Mouse (Mus musculus) layer of hippocampus, adult 2 months (tissue): ENCODE results near the gene Nosip. TPM values are rescaled to one million over a fixed set of nuclear protein-coding genes. Genes with fewer than 3 reads are reported as not detected.
A peak's percentile ranks its signal among the peaks of the same experiment; 100 is the strongest.
"Not testable (repeated sequence)": the region's sequence is repeated elsewhere in the genome, so short reads cannot be mapped to it uniquely, and the experiment has no call there.

Source experiments
- DNase-seq, 2 experiments: peaks; one replicate each; pipeline ENCODE4 v3.0.0; 2022; ENCODE audit warnings: low spot score in 2 of 2
- H3K27ac ChIP-seq: fragments of 200-600 bp; 2 replicates; pipeline ENCODE4 v1.8.1; 2022
- H3K4me3 ChIP-seq: fragments of 200-600 bp; 2 replicates; pipeline ENCODE4 v1.8.1; 2022; ENCODE audit warnings: mild to moderate bottlenecking
- CTCF ChIP-seq: fragments of 200-600 bp; conservative IDR thresholded peaks from 2 replicates; pipeline ENCODE4 v1.8.1; 2022; ENCODE audit warnings: antibody characterized with exemption, mild to moderate bottlenecking, moderate library complexity
- total RNA-seq, 2 experiments: library from RNA; stranded (reverse); gene quantifications; 2 replicates each; pipeline ENCODE4 v1.2.3; 2021

Nosip gene
- total RNA-seq, 2 experiments from 2014 or later = 54.2 to 57.7 TPM

- Histone ChIP-seq H3K4me3 (no peak overlapping the region), H3K27ac (no peak overlapping the region)
- TF ChIP-seq CTCF = no peak
- DNase-seq = no peak
Observed at GRCm38 (mm10) chr7:45090251-45090977, 28.2 kb downstream of the Nosip start.

- Histone ChIP-seq H3K4me3 (peak overlapping the region; percentile 36), H3K27ac (no peak overlapping the region)
- TF ChIP-seq CTCF = no peak
- DNase-seq = no peak
Observed at GRCm38 (mm10) chr7:45091001-45091990, 29.1 kb downstream of the Nosip start.

GRCm38 (mm10) chr7:45092048-45092447 is 29.8 kb downstream of the Nosip start, which contains the start of gene Rcn3:
TSS of gene Rcn3 (minus strand) at chr7:45092221.
- peak in 1 of 2 experiments; percentile 29 for DNase-seq
- no peak for TF ChIP-seq CTCF
- Histone ChIP-seq H3K27ac (no peak within 1 kb of the TSS), H3K4me3 (peak within 1 kb of the TSS; percentile 36)

- no peak for TF ChIP-seq CTCF
- no peak overlapping the region for H3K27ac ChIP-seq
Observed at GRCm38 (mm10) chr7:45092828-45093515, 30.7 kb downstream of the Nosip start.

GRCm38 (mm10) chr7:45093516-45093905 is 31.3 kb downstream of the Nosip start:
- no peak overlapping the region for H3K4me3 ChIP-seq
- no peak for TF ChIP-seq CTCF
- no peak overlapping the region for H3K27ac ChIP-seq
- no peak for DNase-seq

More at GRCm38 (mm10) chr7:45092828-45093515, 30.7 kb downstream of the Nosip start:
- DNase-seq = no peak
- H3K4me3 ChIP-seq = no peak overlapping the region

GRCm38 (mm10) chr7:45094121-45094520 is 31.9 kb downstream of the Nosip start:
- TF ChIP-seq CTCF = no peak
- no peak for DNase-seq
- Histone ChIP-seq H3K4me3 (no peak overlapping the region), H3K27ac (no peak overlapping the region)

- no peak for TF ChIP-seq CTCF
- DNase-seq = no peak
- no peak overlapping the region for H3K27ac ChIP-seq
Observed at GRCm38 (mm10) chr7:45095367-45095766, 33.1 kb downstream of the Nosip start.

GRCm38 (mm10) chr7:45095965-45096364 is 33.7 kb downstream of the Nosip start:
- not testable (repeated sequence) for H3K27ac ChIP-seq, H3K4me3 ChIP-seq, DNase-seq

More at GRCm38 (mm10) chr7:45095367-45095766, 33.1 kb downstream of the Nosip start:
- H3K4me3 ChIP-seq = no peak overlapping the region

GRCm38 (mm10) chr7:45097479-45097878 is 35.2 kb downstream of the Nosip start:
- no peak overlapping the region for H3K4me3 ChIP-seq
- H3K27ac ChIP-seq = no peak overlapping the region
- no peak for TF ChIP-seq CTCF
- DNase-seq = no peak

- TF ChIP-seq CTCF = peak; percentile 60
- no peak for DNase-seq
- H3K27ac ChIP-seq = no peak overlapping the region
- no peak overlapping the region for H3K4me3 ChIP-seq
Observed at GRCm38 (mm10) chr7:45098541-45099240, 36.5 kb downstream of the Nosip start.

GRCm38 (mm10) chr7:45100046-45100445 is 37.8 kb downstream of the Nosip start:
- no peak for DNase-seq
- H3K4me3 ChIP-seq = no peak overlapping the region
- no peak overlapping the region for H3K27ac ChIP-seq
- no peak for TF ChIP-seq CTCF

- no peak for TF ChIP-seq CTCF
- Histone ChIP-seq H3K27ac (no peak overlapping the region), H3K4me3 (peak overlapping the region; percentile 46)
- DNase-seq = no peak
Observed at GRCm38 (mm10) chr7:45102441-45102840, 40.2 kb downstream of the Nosip start.
